Mouse (Mus musculus) kidney, embryonic 15.5 days (tissue): ENCODE measurements around the gene Gria4. TPM values are rescaled to one million over a fixed set of nuclear protein-coding genes. Genes with fewer than 3 reads are reported as not detected.
"Not testable (repeated sequence)": the region's sequence is repeated elsewhere in the genome, so short reads cannot be mapped to it uniquely, and the experiment has no call there.

Experiments used
- ATAC-seq: fragments of 200-750 bp; cut with Nextera tagmentation; replicated peaks from 2 replicates; pipeline ENCODE4 v1.8.0; 2017; ENCODE audit warnings: moderate TSS enrichment; ENCODE audit not compliant: low FRiP score
- H3K27ac ChIP-seq: fragments of 300-500 bp; sonication (generic); 2 replicates; pipeline ENCODE4 v1.5.1; 2015; ENCODE audit warnings: mild to moderate bottlenecking, inconsistent platforms
- H3K27me3 ChIP-seq: fragments of 300-500 bp; sonication (generic); 2 replicates; pipeline ENCODE4 v1.6.1; 2015; ENCODE audit warnings: inconsistent platforms
- H3K36me3 ChIP-seq: fragments of 300-500 bp; sonication (generic); 2 replicates; pipeline ENCODE4 v1.6.1; 2015; ENCODE audit warnings: inconsistent platforms
- H3K4me1 ChIP-seq: fragments of 300-500 bp; sonication (generic); 2 replicates; pipeline ENCODE4 v1.6.1; 2015; ENCODE audit warnings: inconsistent platforms
- H3K4me2 ChIP-seq: fragments of 300-500 bp; sonication (generic); 2 replicates; pipeline ENCODE4 v1.6.1; 2015; ENCODE audit warnings: moderate library complexity, mild to moderate bottlenecking, inconsistent platforms
- H3K4me3 ChIP-seq: fragments of 300-500 bp; sonication (generic); replicated peaks from 2 replicates; pipeline ENCODE4 v1.5.1; 2015; ENCODE audit warnings: mild to moderate bottlenecking, inconsistent platforms
- H3K9ac ChIP-seq: fragments of 300-500 bp; sonication (generic); 2 replicates; pipeline ENCODE4 v1.6.1; 2015; ENCODE audit warnings: mild to moderate bottlenecking, inconsistent platforms
- H3K9me3 ChIP-seq: fragments of 300-500 bp; sonication (generic); replicated peaks from 2 replicates; pipeline ENCODE4 v1.6.1; 2016; ENCODE audit warnings: inconsistent platforms
- WGBS: fragments of 180-500 bp; shearing (Covaris S2); methylation state at CpG from one replicate; pipeline ENCODE4 v1.1.7; 2015; ENCODE audit warnings: mixed read lengths; 5-methylcytosine and 5-hydroxymethylcytosine counted together
- polyA plus RNA-seq: library from polyadenylated mRNA; unstranded; fragments of >200 nt; fragmentation: Nextera tagmentation; extraction: Ambion mirVana; gene quantifications from 2 replicates; pipeline ENCODE4 v1.2.1, GENCODE M21; 2015

The Gria4 gene
- 12.6 and 12.8 TPM in 2 replicates for polyA plus RNA-seq

- peak; percentile 97 for ATAC-seq
- WGBS: under 1% methylated on average over 46 of the region's 46 CpGs
- Histone ChIP-seq H3K9ac (peak within 1 kb of the TSS; percentile 50), H3K4me1 (no peaks in the 10 kb centered on the region), H3K36me3 (no peaks in the 10 kb centered on the region), H3K27ac (peak within 1 kb of the TSS; percentile 86), H3K4me2 (peak within 1 kb of the TSS; percentile 89), H3K9me3 (no peaks in the 10 kb centered on the region), H3K27me3 (peaks cover 10% of the 10 kb centered on the region; the same call in 1 of the 2 replicates), H3K4me3 (peak within 1 kb of the TSS; percentile 64)
Measured at GRCm38 (mm10) chr9:4795544-4796288, at the start of gene Gria4. Gria4 (minus strand) TSS chr9:4796234.

DNA sequence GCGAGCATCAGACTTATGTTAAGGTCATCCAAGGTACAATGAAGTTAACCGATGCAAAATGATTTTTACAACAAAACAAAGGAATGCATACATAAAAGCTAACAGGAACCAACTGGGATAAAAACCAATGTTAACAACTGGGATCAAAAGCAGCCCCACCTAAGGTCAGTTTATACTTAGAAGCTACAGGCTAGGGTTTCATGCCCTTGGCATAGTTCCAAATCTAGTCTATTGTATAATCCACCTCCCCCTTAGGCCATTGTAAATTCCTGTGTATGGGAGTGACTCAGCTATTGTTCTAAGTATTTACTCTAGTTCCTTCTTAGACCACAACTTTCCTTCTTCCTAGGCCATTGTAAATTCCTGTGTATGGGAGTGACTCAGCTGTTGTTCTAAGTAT is 14.9 kb upstream of the Gria4 start:
- H3K9ac ChIP-seq, H3K27me3 ChIP-seq, H3K27ac ChIP-seq, H3K4me2 ChIP-seq, ATAC-seq, H3K4me3 ChIP-seq, H3K36me3 ChIP-seq, H3K4me1 ChIP-seq, H3K9me3 ChIP-seq: not testable (repeated sequence)
- 86% methylated on average over 2 of the region's 2 CpGs for whole genome bisulfite sequencing

DNA sequence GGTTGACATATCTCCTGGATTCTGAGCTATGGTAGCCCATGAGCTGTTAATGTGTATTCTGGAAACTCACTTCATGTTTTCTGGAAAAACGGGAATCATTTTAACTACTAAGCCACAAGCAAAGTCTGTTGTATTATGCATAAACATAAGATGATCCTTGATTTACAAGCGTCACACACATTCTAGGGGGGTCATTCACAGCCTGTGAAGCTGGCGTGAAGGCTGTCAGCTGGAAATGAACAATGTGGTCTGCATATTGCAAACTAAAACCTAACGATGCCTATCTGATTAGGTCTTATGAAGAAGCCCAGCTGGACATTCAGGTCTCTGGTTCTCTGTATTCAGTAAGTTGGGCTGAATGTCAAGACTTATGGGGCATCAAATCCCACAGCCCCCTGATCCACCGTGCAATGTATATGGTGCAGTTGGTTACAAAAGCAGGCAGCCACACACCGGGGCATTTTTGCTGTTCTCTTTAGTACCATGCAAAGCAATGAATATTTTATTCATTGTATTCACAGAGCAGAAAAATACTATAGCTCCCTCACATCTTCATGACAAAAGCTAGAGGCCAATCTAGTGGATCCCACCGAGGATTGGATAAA is 7.2 kb upstream of the Gria4 start:
- H3K4me3 ChIP-seq: no peak overlapping the region
- WGBS: 64% methylated on average over 7 of the region's 7 CpGs
- no peaks in the 10 kb centered on the region for H3K27me3 ChIP-seq
- no peak for ATAC-seq
- H3K4me1 ChIP-seq: no peaks in the 10 kb centered on the region
- H3K9me3 ChIP-seq: no peaks in the 10 kb centered on the region
- no peak overlapping the region for H3K4me2 ChIP-seq
- H3K36me3 ChIP-seq: no peaks in the 10 kb centered on the region
- no peak overlapping the region for H3K27ac ChIP-seq
- H3K9ac ChIP-seq: no peak overlapping the region

- Histone ChIP-seq H3K4me3 (no peak overlapping the region), H3K27ac (no peak overlapping the region), H3K9me3 (no peaks in the 10 kb centered on the region), H3K9ac (no peak overlapping the region), H3K4me1 (no peaks in the 10 kb centered on the region), H3K36me3 (no peaks in the 10 kb centered on the region), H3K4me2 (no peak overlapping the region), H3K27me3 (peaks cover 10% of the 10 kb centered on the region; the same call in 1 of the 2 replicates)
- no peak for ATAC-seq
- WGBS: 89% methylated on average over 2 of the region's 2 CpGs
Measured at GRCm38 (mm10) chr9:4797396-4797795, 1.4 kb upstream of the Gria4 start.

GRCm38 (mm10) chr9:4796289-4796645 is 233 bp upstream of the Gria4 start:
- ATAC-seq: peak; percentile 61
- Histone ChIP-seq H3K4me1 (no peaks in the 10 kb centered on the region), H3K4me2 (peak overlapping the region; percentile 89), H3K27me3 (peaks cover 10% of the 10 kb centered on the region; the same call in 1 of the 2 replicates), H3K27ac (peak overlapping the region; percentile 86; the same call in 1 of the 2 replicates), H3K9ac (peak overlapping the region; percentile 50), H3K4me3 (peak overlapping the region; percentile 64), H3K36me3 (no peaks in the 10 kb centered on the region), H3K9me3 (no peaks in the 10 kb centered on the region)
- WGBS: 0% methylated on average over 4 of the region's 4 CpGs

DNA sequence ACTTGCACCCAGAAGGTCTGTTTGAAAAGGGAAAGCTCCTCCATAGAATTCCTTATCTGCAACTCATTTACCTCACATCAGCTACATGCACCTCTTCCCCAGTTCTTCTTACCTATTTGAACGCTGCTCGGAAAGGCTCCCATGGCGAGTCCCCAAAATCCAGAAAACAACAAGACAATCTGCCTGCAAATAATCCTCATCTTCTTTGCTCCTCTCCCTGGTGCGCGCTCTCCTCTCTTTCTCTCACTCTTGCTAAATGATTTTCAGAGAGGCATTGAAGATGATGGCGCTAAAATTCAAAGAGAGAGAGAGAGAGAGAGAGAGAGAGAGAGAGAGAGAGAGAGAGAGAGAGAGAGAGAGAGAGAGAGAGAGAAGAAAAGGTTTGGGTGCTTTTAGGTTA is 959 bp downstream of the Gria4 start:
- peak overlapping the region; percentile 64 for H3K4me3 ChIP-seq
- H3K27ac ChIP-seq: peak overlapping the region; percentile 86; the same call in 1 of the 2 replicates
- H3K36me3 ChIP-seq: no peaks in the 10 kb centered on the region
- H3K4me1 ChIP-seq: no peaks in the 10 kb centered on the region
- H3K4me2 ChIP-seq: peak overlapping the region; percentile 89
- ATAC-seq: no peak
- no peak overlapping the region; the same call in 1 of the 2 replicates for H3K9ac ChIP-seq
- 2% methylated on average over 5 of the region's 6 CpGs for WGBS
- peaks cover 10% of the 10 kb centered on the region; the same call in 1 of the 2 replicates for H3K27me3 ChIP-seq
- H3K9me3 ChIP-seq: no peaks in the 10 kb centered on the region

DNA sequence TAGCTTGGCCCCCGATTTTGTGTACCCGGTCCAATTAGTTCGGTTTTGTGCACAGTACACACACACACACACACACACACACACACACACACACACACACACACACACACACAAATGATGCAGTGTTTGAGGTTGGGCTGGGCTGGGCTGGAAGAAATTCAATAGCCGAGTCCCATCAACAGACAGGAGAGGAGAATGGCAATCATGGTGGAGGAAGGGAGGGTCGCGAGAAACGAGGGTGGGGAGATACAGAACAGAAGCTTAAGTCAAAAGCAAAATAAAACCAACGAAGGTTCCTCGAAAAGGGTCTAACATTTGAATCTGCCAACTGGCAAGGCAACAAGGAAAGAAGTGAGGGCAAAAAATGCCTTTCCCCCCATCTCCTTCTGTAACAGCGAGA is 1.6 kb downstream of the Gria4 start:
- Histone ChIP-seq H3K4me2 (peak overlapping the region; percentile 89), H3K9ac (no peak overlapping the region)
- ATAC-seq: no peak

GRCm38 (mm10) chr9:4749407-4749806 is 46.6 kb downstream of the Gria4 start:
- ATAC-seq, H3K4me1 ChIP-seq, H3K9me3 ChIP-seq, H3K36me3 ChIP-seq, H3K27ac ChIP-seq, H3K4me3 ChIP-seq, H3K9ac ChIP-seq, H3K27me3 ChIP-seq, H3K4me2 ChIP-seq: not testable (repeated sequence)

More for the DNA sequence above, 1.6 kb downstream of the Gria4 start:
- Histone ChIP-seq H3K36me3 (no peaks in the 10 kb centered on the region), H3K9me3 (no peaks in the 10 kb centered on the region), H3K4me1 (no peaks in the 10 kb centered on the region), H3K4me3 (peak overlapping the region; percentile 64), H3K27ac (no peak overlapping the region), H3K27me3 (peaks cover 10% of the 10 kb centered on the region; the same call in 1 of the 2 replicates)
- WGBS: 31% methylated on average over 10 of the region's 10 CpGs

DNA sequence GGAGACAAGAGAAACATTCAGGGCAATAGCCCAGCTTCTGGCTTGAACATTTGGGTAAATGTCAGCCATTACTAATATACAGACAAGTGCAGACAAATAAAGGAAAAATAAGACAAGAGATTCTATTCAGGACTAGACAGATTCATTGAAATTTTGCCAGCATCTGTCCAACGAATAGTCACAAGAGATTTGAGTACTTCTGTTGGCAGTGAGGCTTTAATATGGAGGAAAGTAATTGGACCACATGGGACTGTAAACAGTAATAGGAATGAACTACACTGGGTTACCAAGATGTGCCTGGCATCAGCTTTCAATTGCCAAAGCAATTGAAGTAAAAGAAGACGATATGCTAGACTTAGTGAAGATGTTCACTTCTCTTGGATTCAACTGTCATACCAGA is 81.9 kb downstream of the Gria4 start:
- no peaks in the 10 kb centered on the region for H3K9me3 ChIP-seq
- H3K27me3 ChIP-seq: no peaks in the 10 kb centered on the region
- no peak overlapping the region for H3K4me2 ChIP-seq
- no peaks in the 10 kb centered on the region for H3K4me1 ChIP-seq
- 74% methylated on average over 2 of the region's 2 CpGs for WGBS
- no peak overlapping the region for H3K4me3 ChIP-seq
- no peak overlapping the region for H3K9ac ChIP-seq
- H3K27ac ChIP-seq: no peak overlapping the region
- H3K36me3 ChIP-seq: no peaks in the 10 kb centered on the region
- no peak for ATAC-seq

DNA sequence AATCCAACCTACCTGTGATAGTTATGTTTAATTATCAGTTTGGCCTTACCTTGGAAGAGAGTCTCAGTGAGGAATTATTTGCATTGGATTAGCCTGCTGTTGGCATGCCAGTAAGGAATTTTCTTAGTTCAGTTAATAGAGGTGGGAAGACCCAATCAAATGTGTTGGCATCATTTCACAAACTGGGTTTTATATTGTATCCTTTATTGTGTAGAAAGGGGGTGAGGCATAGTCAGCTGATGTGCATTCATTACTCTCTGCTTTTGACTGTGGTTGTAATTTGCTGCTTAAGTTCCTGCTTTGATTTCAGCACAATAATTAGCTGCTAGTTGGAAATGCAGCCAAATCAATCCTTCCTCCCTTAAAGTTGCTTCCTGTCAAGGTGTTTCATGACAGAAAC is 83.7 kb downstream of the Gria4 start:
- H3K4me1 ChIP-seq: no peaks in the 10 kb centered on the region
- no peak for ATAC-seq

DNA sequence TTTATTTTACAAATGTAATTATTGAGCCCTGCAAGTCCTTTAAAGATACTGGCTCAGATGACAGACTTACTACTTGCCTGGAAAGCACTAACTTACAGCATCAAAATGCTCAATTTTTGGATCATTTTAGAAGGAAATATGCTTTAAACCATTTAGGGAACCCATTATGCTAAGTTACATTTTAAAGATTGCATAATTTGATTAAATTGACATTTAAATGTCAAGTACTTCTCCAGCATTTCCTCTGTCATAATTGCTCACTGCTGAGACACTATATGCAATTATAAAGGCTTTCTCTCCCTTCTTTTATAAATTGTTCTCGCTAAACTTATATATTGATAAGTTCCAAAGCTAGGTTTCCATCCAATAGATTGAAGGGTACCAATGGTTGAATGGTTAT is 108.9 kb downstream of the Gria4 start:
- H3K27ac ChIP-seq: no peak overlapping the region
- H3K4me2 ChIP-seq: no peak overlapping the region
- H3K9me3 ChIP-seq: no peaks in the 10 kb centered on the region
- no peak overlapping the region for H3K4me3 ChIP-seq
- WGBS: 88% methylated on average over 1 of the region's 1 CpGs
- no peaks in the 10 kb centered on the region for H3K4me1 ChIP-seq
- H3K27me3 ChIP-seq: no peaks in the 10 kb centered on the region
- ATAC-seq: no peak
- no peak overlapping the region for H3K9ac ChIP-seq
- H3K36me3 ChIP-seq: no peaks in the 10 kb centered on the region

More for the DNA sequence above, 83.7 kb downstream of the Gria4 start:
- Histone ChIP-seq H3K4me3 (no peak overlapping the region), H3K9ac (no peak overlapping the region), H3K9me3 (no peaks in the 10 kb centered on the region), H3K36me3 (no peaks in the 10 kb centered on the region), H3K4me2 (no peak overlapping the region), H3K27ac (no peak overlapping the region), H3K27me3 (no peaks in the 10 kb centered on the region)

DNA sequence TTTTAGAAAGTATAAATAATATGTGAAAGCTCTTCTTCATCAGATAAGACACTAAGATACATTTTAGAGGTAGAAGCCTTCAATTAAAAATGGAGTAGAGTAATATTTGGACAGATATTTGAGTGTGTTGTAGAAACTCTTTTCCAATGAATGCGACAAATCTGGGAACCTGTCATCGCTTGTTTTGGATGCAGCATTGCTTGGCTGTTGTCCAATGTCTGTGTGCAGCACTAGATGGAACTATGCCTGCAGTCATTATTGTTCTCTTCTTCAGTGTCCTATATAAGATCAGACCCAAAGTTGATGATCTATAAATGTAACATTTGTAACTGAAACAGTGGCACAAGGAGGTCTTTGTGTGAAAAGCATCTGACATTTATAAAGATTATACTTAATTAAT is 115.8 kb downstream of the Gria4 start:
- H3K4me1 ChIP-seq: no peaks in the 10 kb centered on the region
- H3K9me3 ChIP-seq: no peaks in the 10 kb centered on the region
- ATAC-seq: no peak
- H3K9ac ChIP-seq: no peak overlapping the region
- no peaks in the 10 kb centered on the region for H3K27me3 ChIP-seq
- no peak overlapping the region for H3K27ac ChIP-seq
- 94% methylated on average over 2 of the region's 2 CpGs for WGBS
- H3K36me3 ChIP-seq: no peaks in the 10 kb centered on the region
- no peak overlapping the region for H3K4me3 ChIP-seq
- H3K4me2 ChIP-seq: no peak overlapping the region
